Mouse (Mus musculus) liver, embryonic 12.5 days (tissue): Measurements from ENCODE around the gene Prrx2. TPM values are rescaled to one million over a fixed set of nuclear protein-coding genes. Genes with fewer than 3 reads are reported as not detected.

Experiments
- ATAC-seq: fragments of 200-750 bp; cut with Nextera tagmentation; 2 replicates; pipeline ENCODE4 v1.8.0; 2017; ENCODE audit warnings: moderate number of reproducible peaks, mild to moderate bottlenecking, moderate library complexity
- H3K27ac ChIP-seq: fragments of 300-500 bp; sonication (generic); 2 replicates; pipeline ENCODE4 v1.5.1; 2016; ENCODE audit warnings: mild to moderate bottlenecking
- H3K27me3 ChIP-seq: fragments of 300-500 bp; sonication (generic); replicated peaks from 2 replicates; pipeline ENCODE4 v1.6.1; 2016; ENCODE audit warnings: mild to moderate bottlenecking, moderate library complexity
- H3K36me3 ChIP-seq: fragments of 300-500 bp; sonication (generic); 2 replicates; pipeline ENCODE4 v1.6.1; 2016; ENCODE audit warnings: mild to moderate bottlenecking, moderate library complexity
- H3K4me1 ChIP-seq: fragments of 300-500 bp; sonication (generic); 2 replicates; pipeline ENCODE4 v1.6.1; 2016
- H3K4me2 ChIP-seq: fragments of 300-500 bp; sonication (generic); 2 replicates; pipeline ENCODE4 v1.6.1; 2016; ENCODE audit warnings: mild to moderate bottlenecking, moderate library complexity
- H3K4me3 ChIP-seq: fragments of 300-500 bp; sonication (generic); 2 replicates; pipeline ENCODE4 v1.5.1; 2016; ENCODE audit warnings: mild to moderate bottlenecking, moderate library complexity
- H3K9ac ChIP-seq: fragments of 300-500 bp; sonication (generic); 2 replicates; pipeline ENCODE4 v1.6.1; 2016; ENCODE audit warnings: mild to moderate bottlenecking, moderate library complexity
- H3K9me3 ChIP-seq: fragments of 300-500 bp; sonication (generic); replicated peaks from 2 replicates; pipeline ENCODE4 v1.6.1; 2016; ENCODE audit warnings: mild to moderate bottlenecking, moderate library complexity
- WGBS: fragments of 180-500 bp; shearing (Covaris S2); methylation state at CpG from one replicate; pipeline ENCODE4 v1.1.7; 2016; ENCODE audit not compliant: insufficient replicate concordance; 5-methylcytosine and 5-hydroxymethylcytosine counted together
- polyA plus RNA-seq: library from polyadenylated mRNA; unstranded; fragments of >200 nt; fragmentation: Nextera tagmentation; extraction: Ambion mirVana; gene quantifications from 2 replicates; pipeline ENCODE4 v1.2.1, GENCODE M21; 2016

Prrx2 gene
- polyA plus RNA-seq, 1 experiment from 2014 or later, result 2.5 TPM

- no peaks in the 10 kb centered on the region for H3K4me1 ChIP-seq
- no peak overlapping the region for H3K4me3 ChIP-seq
- H3K4me2 ChIP-seq, result no peak overlapping the region
- no peaks in the 10 kb centered on the region for H3K9me3 ChIP-seq
- ATAC-seq, result no peak
- peaks cover 30% of the 10 kb centered on the region for H3K27me3 ChIP-seq
- H3K9ac ChIP-seq, result no peak overlapping the region
- no peaks in the 10 kb centered on the region for H3K36me3 ChIP-seq
- H3K27ac ChIP-seq, result no peak overlapping the region
- WGBS, result 56% methylated on average over 11 of the region's 11 CpGs
Measured at GRCm38 (mm10) chr2:30875621-30876432, 41.1 kb downstream of the Prrx2 start.

- no peak overlapping the region for H3K27ac ChIP-seq
Measured at GRCm38 (mm10) chr2:30879481-30879880, 44.7 kb downstream of the Prrx2 start.

GRCm38 (mm10) chr2:30881215-30881614 is 46.4 kb downstream of the Prrx2 start:
- Histone ChIP-seq H3K27me3 (peaks cover 12% of the 10 kb centered on the region; the same call in 1 of the 2 replicates), H3K9ac (no peak overlapping the region), H3K4me2 (no peak overlapping the region), H3K9me3 (no peaks in the 10 kb centered on the region), H3K4me3 (no peak overlapping the region), H3K27ac (no peak overlapping the region), H3K36me3 (no peaks in the 10 kb centered on the region), H3K4me1 (no peaks in the 10 kb centered on the region)
- ATAC-seq, result no peak
- WGBS, result 67% methylated on average over 7 of the region's 7 CpGs

More at GRCm38 (mm10) chr2:30879481-30879880, 44.7 kb downstream of the Prrx2 start:
- Histone ChIP-seq H3K9me3 (no peaks in the 10 kb centered on the region), H3K4me2 (no peak overlapping the region), H3K4me1 (no peaks in the 10 kb centered on the region), H3K4me3 (no peak overlapping the region), H3K36me3 (no peaks in the 10 kb centered on the region), H3K9ac (no peak overlapping the region), H3K27me3 (peaks cover 17% of the 10 kb centered on the region; the same call in 1 of the 2 replicates)
- 77% methylated on average over 15 of the region's 15 CpGs for WGBS
- ATAC-seq, result no peak

GRCm38 (mm10) chr2:30884852-30885373 is 50.1 kb downstream of the Prrx2 start:
- Histone ChIP-seq H3K9ac (no peak overlapping the region), H3K27me3 (peaks cover 24% of the 10 kb centered on the region; the same call in 1 of the 2 replicates), H3K4me1 (no peaks in the 10 kb centered on the region), H3K36me3 (no peaks in the 10 kb centered on the region), H3K4me2 (no peak overlapping the region), H3K9me3 (no peaks in the 10 kb centered on the region), H3K27ac (no peak overlapping the region), H3K4me3 (no peak overlapping the region)
- ATAC-seq, result no peak
- 80% methylated on average over 4 of the region's 4 CpGs for WGBS

GRCm38 (mm10) chr2:30885453-30886163 is 50.8 kb downstream of the Prrx2 start:
- Histone ChIP-seq H3K27me3 (peaks cover 28% of the 10 kb centered on the region), H3K9me3 (no peaks in the 10 kb centered on the region), H3K36me3 (no peaks in the 10 kb centered on the region), H3K4me3 (no peak overlapping the region), H3K9ac (no peak overlapping the region), H3K4me2 (no peak overlapping the region), H3K27ac (no peak overlapping the region), H3K4me1 (no peaks in the 10 kb centered on the region)
- 51% methylated on average over 9 of the region's 9 CpGs for WGBS
- no peak for ATAC-seq

- no peak for ATAC-seq
Measured at GRCm38 (mm10) chr2:30891002-30891401, 56.2 kb downstream of the Prrx2 start.

GRCm38 (mm10) chr2:30893399-30893798 is 58.6 kb downstream of the Prrx2 start:
- Histone ChIP-seq H3K36me3 (no peaks in the 10 kb centered on the region), H3K27me3 (peaks cover 15% of the 10 kb centered on the region), H3K4me1 (peaks cover 7% of the 10 kb centered on the region), H3K9me3 (no peaks in the 10 kb centered on the region), H3K4me2 (no peak overlapping the region), H3K9ac (no peak overlapping the region), H3K4me3 (no peak overlapping the region), H3K27ac (0 out of 2 replicates have a peak overlapping the region, but pooled peaks have one; percentile 30)
- ATAC-seq, result peak; percentile 58
- WGBS, result 26% methylated on average over 6 of the region's 6 CpGs

More at GRCm38 (mm10) chr2:30891002-30891401, 56.2 kb downstream of the Prrx2 start:
- Histone ChIP-seq H3K27ac (no peak overlapping the region), H3K9ac (no peak overlapping the region), H3K4me3 (no peak overlapping the region), H3K4me1 (no peaks in the 10 kb centered on the region), H3K4me2 (no peak overlapping the region), H3K9me3 (no peaks in the 10 kb centered on the region), H3K27me3 (peaks cover 31% of the 10 kb centered on the region), H3K36me3 (no peaks in the 10 kb centered on the region)
- WGBS, result 14% methylated on average over 3 of the region's 3 CpGs

- Histone ChIP-seq H3K9ac (no peak overlapping the region), H3K4me3 (no peak overlapping the region), H3K36me3 (no peaks in the 10 kb centered on the region), H3K27ac (no peak overlapping the region), H3K4me2 (no peak overlapping the region), H3K27me3 (peaks cover 10% of the 10 kb centered on the region), H3K4me1 (peaks cover 7% of the 10 kb centered on the region), H3K9me3 (no peaks in the 10 kb centered on the region)
- 63% methylated on average over 7 of the region's 7 CpGs for WGBS
- no peak for ATAC-seq
Measured at GRCm38 (mm10) chr2:30893946-30894345, 59.2 kb downstream of the Prrx2 start.

GRCm38 (mm10) chr2:30897291-30897690 is 62.5 kb downstream of the Prrx2 start:
- Histone ChIP-seq H3K4me3 (no peak overlapping the region), H3K27me3 (peaks cover 23% of the 10 kb centered on the region), H3K4me1 (peaks cover 7% of the 10 kb centered on the region), H3K9me3 (no peaks in the 10 kb centered on the region), H3K4me2 (no peak overlapping the region), H3K27ac (no peak overlapping the region), H3K36me3 (no peaks in the 10 kb centered on the region), H3K9ac (no peak overlapping the region)
- 31% methylated on average over 6 of the region's 6 CpGs for WGBS
- no peak for ATAC-seq

GRCm38 (mm10) chr2:30899397-30900069 is 64.8 kb downstream of the Prrx2 start:
- no peak overlapping the region for H3K4me3 ChIP-seq
- no peak overlapping the region for H3K27ac ChIP-seq
- H3K9ac ChIP-seq, result no peak overlapping the region
- no peak for ATAC-seq
- H3K9me3 ChIP-seq, result no peaks in the 10 kb centered on the region
- no peak overlapping the region for H3K4me2 ChIP-seq
- no peaks in the 10 kb centered on the region for H3K36me3 ChIP-seq
- peaks cover 7% of the 10 kb centered on the region for H3K4me1 ChIP-seq
- H3K27me3 ChIP-seq, result peaks cover 40% of the 10 kb centered on the region
- WGBS, result 75% methylated on average over 14 of the region's 14 CpGs

- no peak overlapping the region for H3K9ac ChIP-seq
- H3K9me3 ChIP-seq, result no peaks in the 10 kb centered on the region
- H3K4me1 ChIP-seq, result peaks cover 7% of the 10 kb centered on the region
- no peak for ATAC-seq
- H3K27me3 ChIP-seq, result peaks cover 49% of the 10 kb centered on the region
- H3K4me2 ChIP-seq, result no peak overlapping the region
- no peak overlapping the region for H3K27ac ChIP-seq
- 49% methylated on average over 6 of the region's 6 CpGs for WGBS
- no peaks in the 10 kb centered on the region for H3K36me3 ChIP-seq
- H3K4me3 ChIP-seq, result no peak overlapping the region
Measured at GRCm38 (mm10) chr2:30901646-30902160, 66.9 kb downstream of the Prrx2 start.
